Mouse (Mus musculus) kidney, adult 11 months (tissue): ENCODE data around the gene Cysltr2.

ENCODE experiments used
- DNase-seq: peaks from one replicate; pipeline ENCODE4 v3.0.0; 2022

Gene Cysltr2

DNA sequence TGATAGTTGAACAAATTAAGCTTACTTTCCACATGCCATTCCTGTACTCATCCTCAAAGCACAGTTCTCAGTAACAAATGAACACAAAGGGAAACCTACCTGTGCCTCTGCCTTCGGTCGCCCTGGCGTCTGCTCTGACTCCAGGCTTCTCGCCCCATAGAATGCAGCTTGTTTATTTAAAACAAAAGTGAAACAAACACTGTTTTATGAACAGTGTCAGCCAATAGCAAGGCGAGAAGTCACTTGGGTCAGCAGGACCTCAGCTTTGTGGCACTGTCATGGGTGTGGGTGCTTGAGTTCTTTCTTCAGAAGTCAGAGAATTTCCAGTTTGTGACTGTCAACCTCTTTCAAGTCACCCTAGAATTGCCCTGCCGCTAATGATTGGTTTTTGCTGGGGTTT, at the start of gene Cysltr2:
Gene Cysltr2, minus strand, starts transcription at position 178 of the 400 bp plus-strand sequence.
- peak; percentile 11 for DNase-seq

DNA sequence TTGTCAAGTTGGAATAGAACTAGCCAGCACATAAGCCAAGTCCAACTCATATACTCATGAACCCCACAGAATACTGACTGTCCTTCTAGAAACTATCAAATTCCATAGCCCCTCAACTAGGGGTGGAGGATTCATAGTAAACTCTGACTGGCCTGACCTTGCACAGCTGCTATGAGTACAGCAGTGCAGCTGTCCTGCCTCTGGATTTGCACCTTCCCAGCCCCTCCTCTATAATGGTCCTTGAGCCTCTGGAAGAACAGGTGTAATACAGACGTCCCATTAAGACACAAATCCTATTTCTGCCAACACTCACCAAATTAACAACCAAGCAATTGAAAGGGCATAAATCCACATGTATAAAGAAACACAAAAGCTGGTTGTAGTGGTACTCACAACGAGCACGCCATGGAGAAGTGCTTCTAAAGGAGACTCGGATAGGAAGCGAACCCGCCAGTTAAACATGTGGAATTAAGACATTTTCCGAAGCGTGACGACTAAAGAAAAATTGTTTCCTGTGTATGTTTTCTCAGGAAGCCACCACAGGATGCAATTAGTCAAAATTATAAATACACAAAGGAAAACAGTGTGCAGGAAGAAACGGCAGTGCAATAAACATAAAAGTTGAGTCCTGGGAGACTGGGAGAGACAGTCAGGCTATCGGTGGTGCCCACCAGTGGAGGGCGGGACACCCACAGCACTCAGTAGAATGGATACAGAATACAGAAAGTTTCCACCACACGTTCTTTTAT, 46.1 kb upstream of the Cysltr2 start:
- no peak for DNase-seq

DNA sequence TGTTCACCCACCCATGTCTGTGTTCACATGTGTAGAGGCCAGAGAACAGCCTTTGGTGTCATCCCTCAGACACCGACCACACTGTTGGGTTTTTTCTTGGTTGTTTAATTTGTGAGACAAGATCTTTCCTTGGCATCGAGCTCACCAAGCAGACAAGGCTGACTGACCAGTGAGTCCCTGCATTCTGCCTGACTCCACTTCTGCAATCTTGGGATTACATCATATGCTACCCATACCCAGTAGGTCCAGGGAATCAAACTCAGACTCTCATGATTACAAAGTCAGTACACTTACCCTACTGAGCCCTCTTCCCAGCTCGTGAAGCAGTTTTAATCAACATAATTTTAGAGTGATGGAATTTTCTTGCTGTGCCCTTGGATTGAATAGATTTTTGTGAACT, 44.0 kb upstream of the Cysltr2 start:
- no peak for DNase-seq

DNA sequence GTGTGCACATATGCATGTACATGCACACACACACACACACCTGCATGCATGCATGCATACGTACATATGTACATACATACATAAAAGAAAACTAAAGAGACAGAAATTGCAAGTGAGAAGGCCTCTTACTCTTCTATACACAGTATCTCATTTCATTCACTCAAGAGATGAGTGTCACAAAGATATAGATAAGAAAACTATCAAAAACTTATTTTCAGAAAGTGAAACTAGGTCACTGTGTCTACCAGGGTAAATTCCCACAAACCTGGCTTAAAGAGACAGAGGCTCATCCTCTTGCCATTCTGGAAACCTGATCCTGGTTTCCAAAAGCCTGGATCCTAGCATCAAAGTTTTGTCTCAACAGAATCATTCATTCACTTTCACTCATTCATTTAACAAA, 39.3 kb upstream of the Cysltr2 start:
- no peak for DNase-seq

DNA sequence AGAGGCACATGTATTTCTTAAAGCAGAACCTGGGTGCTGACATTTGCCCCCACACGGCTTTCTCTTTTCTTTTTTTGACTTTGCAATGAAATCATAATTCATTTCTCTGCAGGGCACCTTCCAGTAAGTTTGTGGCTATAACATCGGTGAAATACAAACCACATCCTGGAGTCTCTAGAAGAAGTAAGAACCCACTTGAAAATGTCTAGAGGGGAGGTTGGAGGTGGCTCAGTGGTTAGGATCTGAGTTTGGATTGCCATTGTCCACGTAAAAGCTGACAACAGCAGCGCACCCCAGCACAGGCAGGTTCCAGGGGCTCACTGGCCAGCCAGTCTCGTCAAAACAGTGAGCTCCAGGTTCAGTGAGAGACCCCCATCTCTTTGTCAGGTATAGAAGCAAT, 38.8 kb upstream of the Cysltr2 start:
- DNase-seq, result no peak

DNA sequence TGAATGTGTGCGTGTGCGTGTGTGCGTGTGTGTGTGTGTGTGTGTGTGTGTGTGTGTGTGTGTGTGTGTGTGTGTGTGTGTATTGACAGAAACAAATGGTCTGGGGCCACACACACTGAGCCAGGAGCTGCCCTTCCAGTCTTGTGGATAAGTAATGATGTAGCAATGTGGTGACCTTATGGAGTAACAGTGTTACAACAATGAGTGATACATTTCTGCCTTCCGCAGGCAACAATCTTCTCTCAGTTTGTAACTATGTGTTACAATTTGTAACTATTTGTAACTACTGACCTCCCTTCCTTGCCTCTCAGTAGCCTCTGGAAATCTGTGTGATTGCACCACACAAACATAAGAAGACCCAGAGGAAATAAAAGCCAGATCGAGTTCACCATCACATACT, 38.3 kb upstream of the Cysltr2 start:
- DNase-seq, result no peak

DNA sequence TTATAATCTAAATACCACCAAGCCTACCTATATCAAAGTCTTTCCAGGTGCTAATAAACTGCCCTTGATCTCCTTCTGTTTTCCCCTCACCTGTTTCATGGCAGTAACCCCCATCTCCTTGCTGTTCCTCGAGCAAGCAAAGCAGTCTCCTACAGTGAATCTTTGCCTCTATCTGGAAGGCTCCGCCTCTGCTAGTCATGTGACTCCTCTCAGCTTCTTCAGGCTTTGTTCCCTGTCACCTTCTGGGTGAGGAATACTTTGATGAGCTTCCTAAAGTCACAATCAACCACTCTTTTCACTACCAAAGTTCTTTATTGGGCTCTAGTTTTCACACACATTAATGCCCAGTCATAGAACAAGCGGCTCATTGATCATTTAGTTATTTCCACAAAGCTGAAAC, 37.5 kb upstream of the Cysltr2 start:
- no peak for DNase-seq

DNA sequence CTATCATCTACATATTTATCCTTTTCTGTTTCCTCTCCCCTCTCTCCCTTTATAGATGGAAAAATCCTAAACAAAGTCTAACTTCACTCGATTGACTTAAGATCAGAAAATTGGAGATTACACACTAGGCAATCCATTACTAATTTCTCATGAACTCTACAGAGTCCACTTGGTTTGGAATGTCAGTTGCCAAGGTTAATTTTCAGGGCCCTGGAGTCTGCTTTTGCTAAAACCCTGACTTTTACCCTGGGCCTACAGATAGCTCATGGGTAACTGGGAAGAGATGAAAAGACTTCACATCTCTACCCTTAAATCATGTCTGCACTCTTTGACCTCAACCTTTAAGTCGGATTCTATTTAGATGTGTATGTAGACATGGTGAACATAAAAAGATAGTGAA, 34.6 kb upstream of the Cysltr2 start:
- no peak for DNase-seq

DNA sequence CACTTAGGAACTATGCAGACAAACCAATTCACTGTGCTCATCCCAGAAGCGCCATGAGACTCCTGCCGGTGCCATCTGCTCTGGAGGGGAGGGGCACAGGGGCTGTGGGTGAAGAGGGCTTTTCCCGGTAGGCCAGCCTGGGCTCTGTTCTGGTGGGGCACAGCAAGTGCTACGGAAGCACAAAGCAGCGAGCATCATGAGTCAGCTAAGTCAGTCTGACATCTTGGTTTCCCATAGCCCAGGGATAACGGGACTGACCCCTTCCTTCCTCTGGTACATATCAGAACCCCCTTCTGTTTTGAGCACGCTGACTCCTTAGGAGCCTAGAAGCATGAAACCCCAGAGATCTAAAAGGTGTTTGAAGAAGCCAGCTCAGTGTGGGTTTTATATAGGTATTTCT, 15.5 kb upstream of the Cysltr2 start:
- DNase-seq, result no peak

DNA sequence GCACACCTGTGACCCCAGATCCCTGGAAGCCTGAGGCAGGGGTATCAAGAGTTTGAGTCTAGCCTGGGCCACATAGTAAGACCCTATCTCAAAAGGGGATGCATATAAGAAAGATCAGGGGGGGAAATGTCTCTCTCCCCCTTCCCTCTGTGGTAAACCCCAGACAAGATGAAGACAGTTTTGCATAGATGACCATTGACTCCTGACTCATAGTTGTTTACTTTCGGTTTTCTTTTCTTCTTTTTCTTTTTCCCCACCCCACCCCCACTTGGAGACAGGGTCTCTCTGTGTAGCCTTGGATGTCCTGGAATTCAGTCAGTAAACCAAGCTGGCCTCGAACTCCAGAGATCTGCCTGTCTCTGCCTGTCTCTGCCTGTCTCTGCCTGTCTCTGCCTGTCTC, 9.8 kb upstream of the Cysltr2 start:
- DNase-seq, result no peak

DNA sequence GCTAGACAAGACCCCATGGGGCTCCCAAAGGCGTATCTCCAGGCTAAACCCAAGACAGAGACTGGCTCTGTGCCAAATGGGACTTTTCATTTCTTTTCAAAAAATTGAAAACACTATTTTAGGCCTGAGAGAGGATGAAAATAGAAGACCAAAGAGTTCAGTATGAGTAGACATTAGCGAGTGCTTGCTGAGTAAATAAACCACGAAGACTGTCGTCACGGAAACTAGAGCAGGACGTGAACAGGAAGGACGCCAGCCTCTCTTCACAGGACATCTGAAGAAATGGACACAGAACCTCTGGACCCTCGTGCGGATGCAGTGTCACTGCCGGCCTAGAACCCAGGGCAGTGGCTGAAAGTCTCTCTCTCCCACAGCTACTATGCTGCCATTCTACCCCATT, 8.8 kb upstream of the Cysltr2 start:
- no peak for DNase-seq

DNA sequence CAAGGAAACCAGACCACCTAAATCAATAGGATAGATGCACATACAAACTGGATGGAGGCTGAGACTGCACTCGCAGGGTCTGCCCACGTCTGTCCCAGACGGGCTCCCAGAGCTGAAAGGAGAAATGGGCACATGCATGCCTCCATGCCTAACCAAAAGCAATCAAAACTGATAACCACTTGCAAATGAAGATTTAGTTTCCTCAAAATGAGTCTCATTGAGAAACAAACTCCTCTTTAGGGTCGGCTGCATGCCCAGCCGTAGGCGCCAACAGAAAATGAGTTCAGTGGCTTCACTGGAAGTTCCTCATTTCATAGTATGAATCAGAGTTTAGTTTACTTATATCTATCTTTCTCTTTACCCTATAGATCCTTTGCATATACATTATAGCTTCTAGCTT, 7.9 kb upstream of the Cysltr2 start:
- no peak for DNase-seq

DNA sequence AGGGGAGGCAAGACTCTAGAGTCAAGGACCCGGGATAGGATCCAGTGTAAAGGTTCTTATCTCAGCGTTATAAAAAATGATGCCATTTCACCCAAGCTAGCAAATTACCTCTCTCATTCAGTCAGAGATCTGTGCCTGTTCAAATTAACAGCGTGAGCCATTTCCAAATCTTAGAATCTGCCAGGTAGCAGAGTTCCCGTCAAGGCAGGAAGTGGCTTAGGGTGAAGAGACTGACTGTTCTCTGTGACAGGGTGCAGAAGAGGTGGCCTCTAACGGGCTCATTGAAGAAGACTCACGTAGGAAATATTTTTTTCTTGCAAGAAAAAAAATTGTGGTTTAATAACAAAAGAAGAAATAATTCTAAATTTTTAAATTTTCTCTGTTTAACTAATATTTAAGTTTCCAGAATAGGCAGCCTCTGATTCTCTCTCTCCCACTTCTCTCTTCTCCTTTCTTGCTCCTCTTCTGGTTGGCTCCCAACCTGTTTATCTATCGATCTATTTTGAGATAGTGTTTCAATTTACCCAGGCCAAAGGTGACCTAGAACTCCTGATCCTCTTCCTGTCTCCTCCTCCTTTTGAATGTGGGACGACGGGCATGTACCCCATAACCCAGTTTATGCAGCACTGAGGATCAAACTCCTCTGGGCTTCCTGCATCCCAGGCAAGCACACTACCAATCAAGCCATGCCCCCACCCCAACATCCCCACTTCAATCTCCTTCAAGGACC, 3.5 kb downstream of the Cysltr2 start:
- DNase-seq, result no peak

DNA sequence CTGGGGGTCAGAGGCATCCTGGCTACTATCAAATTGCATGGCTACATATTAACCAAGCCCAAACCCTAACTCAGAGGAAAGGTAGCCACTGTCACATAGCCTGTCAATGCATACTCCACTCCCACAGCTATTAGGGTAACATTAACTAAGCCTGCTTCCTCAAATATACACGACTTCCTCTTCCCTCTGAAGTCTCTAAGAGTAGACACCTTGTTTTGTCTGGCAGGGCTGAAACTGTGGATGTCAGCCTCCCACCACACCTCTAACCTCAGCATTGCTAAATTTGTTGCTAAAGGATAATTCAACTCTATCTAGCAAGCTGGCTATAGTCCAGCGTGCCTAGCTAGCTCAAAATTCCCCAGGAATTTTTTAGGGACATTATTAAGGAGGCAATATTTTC, 7.2 kb downstream of the Cysltr2 start:
- no peak for DNase-seq

DNA sequence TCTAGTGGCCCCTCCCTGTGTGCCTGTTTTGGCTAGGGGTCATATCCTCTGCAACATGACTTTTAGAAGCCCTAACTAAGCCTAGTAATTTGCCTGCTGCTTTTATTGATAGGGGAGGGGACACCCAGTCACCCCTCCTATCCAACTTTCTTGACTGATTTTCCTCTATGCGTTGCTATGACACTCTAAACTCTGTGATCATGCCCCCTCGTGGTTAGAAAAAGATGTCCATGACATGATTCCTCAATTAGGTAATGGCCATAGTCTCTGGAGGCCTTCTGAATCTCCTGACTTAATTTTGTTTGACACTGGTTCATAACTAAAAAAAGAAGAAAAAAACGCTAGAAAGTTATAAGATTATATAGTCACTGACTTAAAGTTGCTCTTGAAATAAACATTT, 15.6 kb downstream of the Cysltr2 start:
- DNase-seq, result no peak

DNA sequence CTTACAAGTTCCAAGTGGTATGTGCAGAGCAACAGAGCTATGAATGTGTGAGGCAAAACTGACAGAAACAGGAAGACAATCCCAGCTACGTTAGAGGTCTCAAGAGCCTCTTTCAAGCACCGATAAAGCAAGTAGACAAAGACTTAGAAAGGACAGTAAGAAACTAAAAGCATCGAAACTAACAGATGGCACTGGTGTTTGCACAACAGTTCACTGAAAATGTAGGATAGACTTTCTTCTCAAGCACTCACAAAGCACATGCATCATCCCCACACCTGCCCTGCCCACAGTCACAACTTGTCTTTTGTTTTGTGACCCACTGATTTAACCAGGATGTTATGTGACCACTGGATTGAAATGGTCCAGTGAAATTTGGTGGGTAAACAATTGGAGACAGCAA, 17.7 kb downstream of the Cysltr2 start:
- no peak for DNase-seq

DNA sequence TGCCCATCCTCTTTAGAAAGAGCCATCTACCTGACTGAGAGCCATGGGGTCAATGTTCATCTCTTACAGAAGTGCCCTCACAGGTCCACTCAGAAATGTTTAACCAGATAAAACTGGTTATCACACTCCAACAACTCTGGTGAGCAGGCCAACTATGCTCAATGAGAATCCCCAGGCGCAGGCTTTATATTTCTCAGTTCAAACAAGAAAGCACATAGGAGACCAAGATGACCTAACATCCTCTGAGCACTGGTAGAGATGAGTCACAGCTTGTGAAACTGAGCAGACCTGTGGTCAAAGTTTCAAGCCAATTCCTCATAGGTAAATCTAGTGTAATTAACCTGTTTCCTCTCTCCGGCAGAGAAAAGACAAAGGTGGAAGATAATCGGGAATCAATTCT, 31.6 kb downstream of the Cysltr2 start:
- peak; percentile 31 for DNase-seq

DNA sequence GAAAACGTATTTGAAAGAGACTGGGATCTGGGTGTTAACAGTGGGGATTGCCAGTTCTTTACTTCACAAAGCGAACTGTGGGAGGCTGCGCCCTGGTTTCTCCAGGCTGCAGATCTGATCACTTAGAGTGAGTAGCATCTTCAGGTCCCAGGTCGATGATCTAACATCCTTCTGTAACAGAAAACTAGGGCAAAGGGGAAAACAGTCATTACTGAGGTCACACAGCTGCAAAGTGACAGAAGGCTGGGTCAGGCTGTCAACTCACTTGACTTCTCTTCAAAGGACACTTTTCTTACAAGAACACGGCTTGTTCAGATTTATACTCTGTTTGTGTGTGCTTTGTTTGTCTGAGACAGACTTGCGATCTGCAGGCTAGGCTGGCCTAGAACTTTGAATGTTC, 33.5 kb downstream of the Cysltr2 start:
- no peak for DNase-seq

DNA sequence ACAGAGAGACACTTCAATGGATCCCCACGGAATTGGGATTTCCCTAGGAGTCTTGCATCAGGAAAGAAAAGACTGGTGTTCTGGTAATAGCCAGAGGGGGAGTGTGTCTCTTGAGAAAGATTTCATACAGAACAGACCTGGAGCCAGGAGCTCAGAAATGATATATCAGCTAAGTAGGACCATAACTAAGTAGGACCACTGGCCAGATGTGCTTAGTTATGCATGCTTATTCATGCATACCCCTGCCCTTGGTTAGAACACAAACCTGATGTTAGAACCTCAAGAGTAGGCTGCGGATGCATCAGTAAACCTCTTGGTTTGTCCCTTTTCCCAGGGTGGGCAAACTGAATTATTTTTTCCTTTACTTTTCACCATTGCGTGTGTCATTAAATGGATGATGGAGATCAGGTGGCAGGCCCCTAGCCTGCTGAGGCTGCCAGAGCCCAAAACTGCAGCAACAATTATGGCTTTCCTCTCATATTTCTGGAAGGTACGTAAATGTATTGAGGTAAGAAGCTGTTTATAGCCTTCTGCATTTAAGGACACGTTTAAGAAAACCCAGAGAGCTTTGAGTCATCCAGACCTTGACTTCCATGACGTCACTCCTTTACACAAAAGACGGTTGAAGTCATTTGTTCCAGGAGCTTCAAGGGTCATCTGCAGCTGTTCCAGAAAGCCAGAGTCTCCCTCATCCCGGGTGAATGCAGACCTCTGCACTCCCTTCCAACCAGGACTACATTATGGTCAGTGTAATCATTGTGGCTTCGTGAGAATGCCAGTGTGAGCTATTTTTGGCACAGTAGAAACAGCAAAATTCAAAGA, 35.0 kb downstream of the Cysltr2 start:
- no peak for DNase-seq

DNA sequence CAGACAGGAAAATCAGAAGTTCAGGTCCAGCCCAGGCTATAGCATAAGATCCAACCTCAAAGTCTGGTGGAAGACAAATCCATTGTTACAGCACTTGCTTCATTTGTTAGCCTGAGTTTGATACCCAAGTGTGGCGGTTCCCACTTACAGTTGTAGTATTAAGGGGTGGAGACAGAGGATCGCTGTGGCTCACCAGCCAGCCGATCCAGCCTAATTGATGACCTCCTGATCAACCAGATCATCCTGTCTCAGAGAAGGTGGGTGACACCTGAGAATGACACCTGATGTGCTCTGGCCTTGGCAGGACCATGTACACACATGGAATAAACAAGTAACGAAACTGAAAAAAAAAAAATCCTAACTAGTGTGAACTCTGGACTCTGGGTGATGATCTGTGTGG, 47.1 kb downstream of the Cysltr2 start:
- DNase-seq, result no peak

DNA sequence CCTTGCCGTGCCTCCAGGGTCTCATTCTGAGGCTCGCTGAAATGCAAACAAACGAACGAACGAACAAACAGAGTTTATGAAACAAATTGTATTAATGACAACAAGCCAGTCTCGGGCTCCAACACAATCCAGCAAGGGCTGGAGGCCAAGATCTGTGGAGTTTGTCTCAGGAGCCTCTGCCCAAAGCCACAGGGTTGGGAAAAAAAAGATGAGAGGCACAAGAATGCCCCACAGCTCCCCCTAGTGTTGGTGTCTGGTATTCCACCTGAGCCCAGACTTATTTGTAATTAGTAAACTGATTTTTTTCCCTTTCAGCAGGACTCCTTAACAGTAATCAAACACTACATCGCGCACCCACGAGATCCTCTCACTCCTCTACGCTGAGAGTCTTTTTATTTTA, 48.6 kb downstream of the Cysltr2 start:
- DNase-seq, result peak; percentile 35

DNA sequence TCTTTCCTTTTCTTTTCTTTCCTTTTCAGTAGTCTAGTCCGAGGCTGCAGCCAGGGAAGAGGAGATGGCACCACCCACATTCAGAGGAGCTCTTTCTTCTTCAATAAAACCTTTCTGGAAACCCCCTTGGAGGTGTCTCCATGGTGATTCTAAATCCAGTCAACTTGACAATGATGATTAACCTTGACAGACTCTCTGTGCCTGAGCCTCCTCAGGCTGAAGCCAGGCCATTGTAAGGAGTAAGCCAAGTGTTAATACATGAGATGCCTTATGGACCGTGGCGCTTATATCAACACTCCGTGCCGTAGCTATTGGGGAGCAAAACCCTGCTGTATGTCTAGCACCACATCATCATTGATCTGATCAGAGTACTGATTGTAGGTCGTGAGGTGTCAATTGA, 50.8 kb downstream of the Cysltr2 start:
- no peak for DNase-seq

DNA sequence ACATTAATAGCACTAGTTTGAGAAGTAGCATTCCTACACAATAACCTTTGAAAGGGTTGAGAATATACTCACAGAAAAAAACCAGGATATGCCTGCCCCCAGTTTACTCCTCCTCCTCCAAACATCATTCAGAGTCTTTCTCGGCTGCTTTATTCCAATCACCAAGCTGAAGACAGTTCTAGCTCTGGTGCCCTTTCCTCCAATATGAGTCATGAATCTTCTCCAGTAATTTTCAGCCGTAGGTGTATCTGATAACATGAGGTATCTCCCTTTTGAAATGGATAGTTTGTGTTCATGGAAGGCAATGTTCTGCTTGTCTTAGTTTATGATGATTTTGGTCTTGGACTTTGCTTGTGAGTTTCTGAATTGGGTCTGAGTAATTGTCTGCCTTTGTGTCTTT, 62.9 kb downstream of the Cysltr2 start:
- DNase-seq, result no peak

DNA sequence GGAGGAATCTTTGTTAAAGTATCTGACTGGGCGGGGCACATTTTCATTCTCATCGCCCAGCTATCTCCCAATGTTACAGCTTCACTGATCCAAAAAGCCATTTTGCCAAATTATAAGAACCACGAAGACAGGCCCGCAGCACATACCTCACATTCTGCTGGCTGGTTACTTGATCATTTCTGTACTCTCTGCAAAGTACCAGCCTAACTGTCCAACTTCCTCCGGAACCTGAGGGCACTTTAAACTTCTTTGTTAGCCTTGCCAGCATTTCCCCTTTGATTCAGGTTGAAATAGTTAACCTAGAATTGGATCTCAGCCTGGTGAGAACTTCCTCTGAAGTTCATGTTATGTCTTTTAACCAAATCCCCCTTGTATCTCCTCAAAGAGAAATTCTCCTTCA, 63.8 kb downstream of the Cysltr2 start:
- no peak for DNase-seq
